Comparison of ENCODE assay signal across 8 mouse cellular contexts in genomic region chr1:39576431-39577243, GRCm38 (mm10). TPM values are rescaled to one million over a fixed set of nuclear protein-coding genes. Genes with fewer than 3 reads are reported as not detected.
DNase-seq lines count a peak whose midpoint lies in the region; ATAC-seq lines count a peak whose summit lies in the region.

No protein-coding gene starts in this region.

- under 1% methylated on average over 77 of the region's 88 CpGs for WGBS in forebrain, embryonic 12.5 days

- H3K4me1 ChIP-seq in forebrain, embryonic 12.5 days = peaks cover 14% of the 10 kb centered on the region

- H3K4me3 ChIP-seq in forebrain, embryonic 12.5 days (replicated peaks) = peak overlapping the region; percentile 95

- DNase-seq in adrenal gland, postnatal 14 days = peak; percentile 78
- DNase-seq in heart, postnatal 25 days (ENCODE audit: low spot score) = peak; percentile 38
- DNase-seq in layer of hippocampus, postnatal 36 days = peak; percentile 69 to 74
- peak; percentile 44 for DNase-seq in lung, postnatal 36 days
- DNase-seq in retina, embryonic 14.5 days (ENCODE audit: low spot score) = peak; percentile 59
- DNase-seq in urinary bladder, adult 18-20 months (ENCODE audit: low spot score in 2 of 2) = peak; percentile 44 to 81

- H3K4me2 ChIP-seq in forebrain, embryonic 12.5 days = peak overlapping the region; percentile 71

- H3K36me3 ChIP-seq in forebrain, embryonic 12.5 days (replicated peaks) = no peaks in the 10 kb centered on the region

- no peaks in the 10 kb centered on the region for H3K27me3 ChIP-seq in forebrain, embryonic 12.5 days

- ATAC-seq in CD4-positive, CD25-positive, alpha-beta regulatory T cell, adult 4 months = peak; percentile 44
- peak; percentile 86 for ATAC-seq in forebrain, embryonic 12.5 days (ENCODE audit: low FRiP score)

- peak overlapping the region; percentile 93 for H3K9ac ChIP-seq in forebrain, embryonic 12.5 days

- peak overlapping the region; percentile 98 for H3K27ac ChIP-seq in forebrain, embryonic 12.5 days

- intact Hi-C loops in heart, postnatal 25 days (cut with DNase I) = loop anchor here (5.0 kb wide), 1 partner anchor 39 kb away; no protein-coding TSS in a partner anchor

- H3K9me3 ChIP-seq in forebrain, embryonic 12.5 days = no peaks in the 10 kb centered on the region

RNA-seq across cellular contexts. Expression of gene Rnf149, which starts 0.6 kb away (rescaled TPM):
- polyA plus RNA-seq in CD4-positive, CD25-positive, alpha-beta regulatory T cell, adult 4 months (2017; shearing (Covaris generic)) = 10 to 100 TPM; 18.6 to 19.9 TPM
- total RNA-seq in adrenal gland, postnatal 14 days (2021) = 38.4 and 40.1 TPM in 2 replicates
- 24.7 and 30.5 TPM in 2 replicates for polyA plus RNA-seq in forebrain, embryonic 12.5 days (2016; fragmentation: Nextera tagmentation; extraction: Ambion mirVana)
- total RNA-seq in heart, postnatal 25 days (2021) = 1 to 10 TPM; 7.5 to 9.5 TPM
- total RNA-seq in layer of hippocampus, postnatal 36 days (2021) = 10 to 100 TPM; 32.3 to 34.8 TPM

RNA-seq across cellular contexts. Expression of gene Cnot11, which starts 41.8 kb away (rescaled TPM):
- polyA plus RNA-seq in CD4-positive, CD25-positive, alpha-beta regulatory T cell, adult 4 months (2017; shearing (Covaris generic)) = 1 to 10 TPM; 2.9 to 4.8 TPM
- total RNA-seq in adrenal gland, postnatal 14 days (2021) = 17.4 and 20.4 TPM in 2 replicates
- 23.1 and 24.1 TPM in 2 replicates for polyA plus RNA-seq in forebrain, embryonic 12.5 days (2016; fragmentation: Nextera tagmentation; extraction: Ambion mirVana)
- total RNA-seq in heart, postnatal 25 days (2021) = 10 to 100 TPM; 12.9 to 14.7 TPM
- total RNA-seq in layer of hippocampus, postnatal 36 days (2021) = 10 to 100 TPM; 22.5 to 22.8 TPM

Comparison
In these comparisons a context has a peak if more than half of its experiments do, and no peak if none do; other contexts are left out.
1. Peak in every context shown above with its lines: DNase-seq, ATAC-seq, H3K4me3 ChIP-seq and H3K27ac ChIP-seq.